Mouse (Mus musculus) embryonic fibroblast, embryonic 13.5 days (primary cell): ENCODE data around the gene Gm47995.

Experiments
- CTCF ChIP-seq: IDR thresholded peaks from 2 replicates; pipeline ENCODE4 v1.5.1; 2011; ENCODE audit warnings: mild to moderate bottlenecking, control low read depth, low read length, moderate library complexity, borderline replicate concordance; ENCODE audit not compliant: insufficient read depth
- POLR2A ChIP-seq: IDR thresholded peaks from 2 replicates; pipeline ENCODE4 v1.6.1; 2011; ENCODE audit warnings: low read depth, mild to moderate bottlenecking, control low read depth, low read length, moderate library complexity

DNA sequence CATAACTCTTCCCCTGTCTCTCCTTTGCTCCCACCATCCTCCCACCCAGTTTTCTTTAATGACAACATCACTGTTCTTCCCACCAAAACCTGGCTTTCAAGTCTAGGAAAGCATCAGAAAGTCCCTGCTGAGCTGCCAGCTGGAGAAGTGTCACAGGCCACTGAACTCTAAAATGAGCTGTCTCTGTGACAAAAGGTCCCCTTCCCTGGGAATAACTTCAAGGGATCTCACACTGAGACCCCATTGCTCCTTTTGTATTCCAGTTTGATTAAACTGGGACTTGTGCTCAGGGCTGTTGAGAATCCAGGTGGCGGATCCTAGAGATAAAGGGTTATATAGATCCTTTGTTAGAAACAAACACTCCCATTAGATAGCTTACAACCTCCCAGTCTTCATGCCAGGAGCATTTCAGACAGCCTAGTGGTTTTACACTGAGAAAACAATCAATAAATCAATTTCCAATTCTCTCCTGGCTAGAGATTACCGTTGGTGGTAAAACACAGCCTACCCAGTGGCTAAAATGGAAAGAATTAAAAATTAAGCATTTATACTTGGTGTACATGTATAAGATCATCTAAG, 19.7 kb upstream of the Gm47995 start:
- no peak for TF ChIP-seq CTCF
- no peak for TF ChIP-seq POLR2A
